Mouse (Mus musculus) olfactory bulb, adult 2 months (tissue): ENCODE measurements around the gene Srgap2.

Source experiments
- CTCF ChIP-seq: fragments of 200-500 bp; IDR thresholded peaks from 2 replicates; pipeline ENCODE4 v1.5.1; 2012; ENCODE audit warnings: low read depth, mild to moderate bottlenecking, low read length, moderate library complexity; ENCODE audit not compliant: insufficient read depth
- POLR2A ChIP-seq: fragments of 200-500 bp; IDR thresholded peaks from 2 replicates; pipeline ENCODE4 v1.6.1; 2012; ENCODE audit warnings: mild to moderate bottlenecking, low read depth, low read length, moderate library complexity; ENCODE audit not compliant: insufficient read depth

DNA sequence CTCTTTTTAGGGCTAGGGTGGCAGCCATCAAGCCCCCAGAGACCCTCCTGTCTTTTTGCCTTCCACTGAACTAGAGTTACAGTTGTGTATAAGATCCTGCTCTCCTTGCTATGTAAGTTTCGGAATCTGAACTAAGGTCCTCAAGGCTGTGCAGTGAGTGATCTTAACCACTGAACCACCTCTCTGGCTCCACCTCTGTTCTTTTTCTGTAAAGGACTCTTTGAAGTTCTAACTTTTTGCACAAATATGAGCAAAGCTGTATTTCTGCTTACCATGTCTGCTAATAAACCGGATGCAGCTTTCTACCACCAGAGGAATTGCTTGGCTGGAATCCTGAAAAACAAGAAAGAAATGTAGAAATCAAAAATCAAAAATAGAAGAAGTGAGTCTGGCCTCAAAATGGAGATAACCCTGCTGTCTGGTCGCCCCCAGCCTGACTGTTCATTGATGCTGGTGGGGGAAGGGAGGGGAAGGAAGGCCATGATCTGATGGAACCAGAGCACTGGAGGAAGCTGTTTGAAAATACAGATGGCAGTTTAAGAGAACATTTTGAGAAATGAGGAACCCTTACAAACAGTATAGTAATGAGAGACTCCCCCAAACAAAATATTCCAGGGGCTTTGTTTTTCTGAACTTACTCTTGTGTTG lies 202.2 kb downstream of the Srgap2 start:
- TF ChIP-seq POLR2A (no peak), CTCF (no peak)
